Mouse (Mus musculus): ENCODE measurements at regions not wholly inside any gene's neighbourhood (a gene's known extent, or its start where the extent isn't known, plus 50 kb on each side); places are given as distances from the start of the nearest gene placed in this dataset.

DNA sequence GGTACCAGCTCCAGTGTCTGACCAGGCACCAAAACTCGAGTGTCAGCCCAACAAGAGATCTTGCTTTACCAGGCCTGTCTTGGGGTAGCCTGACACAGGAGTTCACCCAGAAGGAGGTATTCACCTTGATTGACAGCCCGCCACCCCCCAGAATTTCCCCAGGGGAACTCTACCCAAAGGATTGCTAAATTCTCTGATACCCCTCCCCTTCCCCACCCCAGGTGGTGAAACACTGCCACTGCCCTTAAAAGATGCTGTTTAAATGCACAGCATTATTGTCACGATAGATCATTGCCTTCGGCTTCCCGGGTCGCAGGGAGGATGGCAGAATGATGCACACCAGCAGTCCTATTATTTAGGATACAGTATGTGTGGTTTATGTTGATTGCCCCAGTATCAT lies 476.8 kb downstream of the Prss52 start:
- TF ChIP-seq CTCF (IDR thresholded peaks at IDR 0.05; ENCODE audit: control insufficient read depth, insufficient read depth, insufficient replicate concordance, low read depth, low read length) (no peak), POLR2A (IDR thresholded peaks at IDR 0.05; ENCODE audit: control insufficient read depth, low read depth, low read length) (no peak)

Data from testis, adult 2 months (tissue).